Mouse (Mus musculus): ENCODE measurements around the gene Olfr1313. TPM values are rescaled to one million over a fixed set of nuclear protein-coding genes. Genes with fewer than 3 reads are reported as not detected.
"Not testable (repeated sequence)": the region's sequence is repeated elsewhere in the genome, so short reads cannot be mapped to it uniquely, and the experiment has no call there.

Gene Olfr1313
- not detected in 2 replicates for polyA plus RNA-seq (2015; fragmentation: Nextera tagmentation; extraction: Ambion mirVana)

DNA sequence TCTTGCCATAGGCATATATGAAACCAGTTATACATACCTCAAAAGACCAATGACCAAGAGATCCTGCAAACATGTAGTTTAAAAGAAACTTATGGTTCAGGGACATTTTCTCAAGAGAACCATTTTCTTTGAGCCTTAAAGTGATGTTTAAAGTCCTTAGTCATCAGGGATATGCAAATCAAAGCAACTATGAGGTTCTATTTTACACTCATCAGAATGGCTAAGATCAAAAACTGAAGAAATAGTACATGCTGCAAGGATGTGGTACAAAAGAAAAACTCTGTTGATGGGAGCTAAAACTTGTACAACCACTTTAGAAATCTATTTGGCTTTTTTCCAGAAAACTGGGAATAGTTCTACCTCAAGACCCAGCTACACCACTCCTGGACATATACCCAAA lies at the start of gene Olfr1313:
Gene Olfr1313, minus strand, starts transcription at position 101 of the 400 bp plus-strand sequence.
- Histone ChIP-seq H3K4me2 (replicated peaks; ENCODE audit: low read depth) (no peak within 1 kb of the TSS), H3K27ac (ENCODE audit: low read depth, low read length) (no peak within 1 kb of the TSS), H3K36me3 (ENCODE audit: control insufficient read depth, insufficient read depth) (no peaks in the 10 kb centered on the region), H3K27me3 (replicated peaks; ENCODE audit: control insufficient read depth, insufficient read depth, low read length) (no peaks in the 10 kb centered on the region), H3K9me3 (ENCODE audit: control insufficient read depth) (no peaks in the 10 kb centered on the region), H3K9ac (ENCODE audit: low read depth, low read length) (no peak within 1 kb of the TSS), H3K4me1 (replicated peaks; ENCODE audit: control insufficient read depth, insufficient read depth, low read length) (no peaks in the 10 kb centered on the region), H3K4me3 (ENCODE audit: low read depth, low read length) (no peak within 1 kb of the TSS)
- TF ChIP-seq CTCF (IDR thresholded peaks at IDR 0.05; ENCODE audit: low read depth) = no peak
- ATAC-seq = no peak

DNA sequence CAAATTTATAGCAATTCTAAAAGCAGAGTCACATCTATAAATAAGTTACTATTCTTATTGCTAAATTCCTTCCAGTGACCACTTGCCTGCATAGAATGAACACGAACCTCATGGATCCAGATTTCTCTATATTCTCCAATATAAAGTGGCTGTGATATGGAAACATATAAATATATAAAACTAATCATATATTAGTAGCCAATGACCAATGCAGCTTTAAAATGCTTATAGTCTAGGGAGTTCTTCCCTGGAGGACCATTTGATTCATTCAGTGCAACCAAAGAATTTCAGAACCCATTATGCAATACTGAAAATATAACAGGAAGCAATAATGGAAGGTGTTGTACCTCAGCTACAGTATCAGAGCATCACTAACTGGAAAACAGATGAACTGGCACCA lies 37.7 kb upstream of the Olfr1313 start, which contains the start of gene Olfr1315-ps1:
Gene Olfr1315-ps1, minus strand, starts transcription at position 101 of the 400 bp plus-strand sequence.
- no peaks in the 10 kb centered on the region for H3K4me1 ChIP-seq (replicated peaks; ENCODE audit: control insufficient read depth, insufficient read depth, low read length)
- H3K27ac ChIP-seq (ENCODE audit: low read depth, low read length) = no peak within 1 kb of the TSS
- no peak within 1 kb of the TSS for H3K9ac ChIP-seq (ENCODE audit: low read depth, low read length)
- no peak within 1 kb of the TSS for H3K4me3 ChIP-seq (ENCODE audit: low read depth, low read length)
- H3K27me3 ChIP-seq (replicated peaks; ENCODE audit: control insufficient read depth, insufficient read depth, low read length) = no peaks in the 10 kb centered on the region
- no peaks in the 10 kb centered on the region for H3K36me3 ChIP-seq (ENCODE audit: control insufficient read depth, insufficient read depth)
- TF ChIP-seq CTCF (IDR thresholded peaks at IDR 0.05; ENCODE audit: low read depth) = no peak
- H3K9me3 ChIP-seq (ENCODE audit: control insufficient read depth) = no peaks in the 10 kb centered on the region
- no peak for ATAC-seq
- whole genome bisulfite sequencing = 69% methylated on average over 1 of the region's 1 CpGs
- H3K4me2 ChIP-seq (replicated peaks; ENCODE audit: low read depth) = no peak within 1 kb of the TSS

GRCm38 (mm10) chr2:112096681-112097080 lies 19.0 kb upstream of the Olfr1313 start, which contains the start of gene Olfr1314:
Gene Olfr1314, minus strand, starts transcription at chr2:112096781.
- H3K27ac ChIP-seq (ENCODE audit: low read depth, low read length) = no peak within 1 kb of the TSS
- no peaks in the 10 kb centered on the region for H3K36me3 ChIP-seq (ENCODE audit: control insufficient read depth, insufficient read depth)
- no peak within 1 kb of the TSS for H3K4me3 ChIP-seq (ENCODE audit: low read depth, low read length)
- no peak for ATAC-seq
- TF ChIP-seq CTCF (IDR thresholded peaks at IDR 0.05; ENCODE audit: low read depth) = no peak
- H3K9ac ChIP-seq (ENCODE audit: low read depth, low read length) = no peak within 1 kb of the TSS
- no peak within 1 kb of the TSS for H3K4me2 ChIP-seq (replicated peaks; ENCODE audit: low read depth)
- H3K9me3 ChIP-seq (ENCODE audit: control insufficient read depth) = no peaks in the 10 kb centered on the region
- H3K27me3 ChIP-seq (replicated peaks; ENCODE audit: control insufficient read depth, insufficient read depth, low read length) = no peaks in the 10 kb centered on the region
- no peaks in the 10 kb centered on the region for H3K4me1 ChIP-seq (replicated peaks; ENCODE audit: control insufficient read depth, insufficient read depth, low read length)

DNA sequence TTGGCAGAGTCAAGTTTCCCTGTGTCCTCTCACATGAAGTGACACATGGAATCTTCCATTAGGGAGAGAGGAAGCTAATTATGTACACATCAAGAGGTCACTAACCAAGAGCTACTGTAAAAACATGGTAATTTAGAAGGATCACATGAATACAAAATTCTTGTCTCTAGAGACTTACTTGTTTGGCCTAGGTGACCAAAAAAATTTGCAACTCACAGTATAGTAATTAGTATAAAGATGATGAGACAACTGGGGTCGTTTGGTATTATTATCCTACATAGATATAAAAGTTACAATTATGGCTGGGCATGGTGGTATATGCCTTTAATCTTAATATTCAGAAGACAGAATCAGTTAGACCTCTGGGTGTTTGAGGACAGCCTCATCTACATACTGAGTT lies 27.5 kb downstream of the Olfr1313 start, which contains the start of gene Olfr1312:
Gene Olfr1312, minus strand, starts transcription at position 101 of the 400 bp plus-strand sequence.
- H3K4me1 ChIP-seq (replicated peaks; ENCODE audit: control insufficient read depth, insufficient read depth, low read length) = no peaks in the 10 kb centered on the region
- ATAC-seq = no peak
- H3K27ac ChIP-seq (ENCODE audit: low read depth, low read length) = no peak within 1 kb of the TSS
- H3K9me3 ChIP-seq (ENCODE audit: control insufficient read depth) = no peaks in the 10 kb centered on the region
- no peak within 1 kb of the TSS for H3K4me2 ChIP-seq (replicated peaks; ENCODE audit: low read depth)
- no peaks in the 10 kb centered on the region for H3K36me3 ChIP-seq (ENCODE audit: control insufficient read depth, insufficient read depth)
- H3K4me3 ChIP-seq (ENCODE audit: low read depth, low read length) = no peak within 1 kb of the TSS
- no peak within 1 kb of the TSS for H3K9ac ChIP-seq (ENCODE audit: low read depth, low read length)
- WGBS = 33% methylated on average over 1 of the region's 1 CpGs
- no peaks in the 10 kb centered on the region for H3K27me3 ChIP-seq (replicated peaks; ENCODE audit: control insufficient read depth, insufficient read depth, low read length)
- TF ChIP-seq CTCF (IDR thresholded peaks at IDR 0.05; ENCODE audit: low read depth) = no peak

DNA sequence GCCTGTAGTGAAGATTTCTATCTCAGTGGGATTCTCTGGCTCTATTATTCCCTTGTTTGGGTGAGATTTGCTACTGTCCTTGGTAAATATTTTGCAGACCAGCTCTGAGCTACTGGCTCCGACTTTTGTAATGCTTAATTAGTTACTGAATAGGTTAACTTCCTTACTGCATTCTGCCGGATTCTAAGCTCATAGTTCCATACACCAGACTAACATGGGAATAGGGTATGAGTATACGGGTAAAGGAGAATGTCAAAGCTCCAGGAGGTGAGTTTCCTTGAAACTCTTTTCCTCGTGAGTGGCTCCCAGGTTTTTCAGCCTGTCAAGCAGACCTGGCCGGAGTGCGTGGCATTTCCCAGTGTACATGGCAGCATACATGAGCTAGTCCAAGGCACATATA lies 50.7 kb downstream of the Olfr1313 start:
- WGBS = 41% methylated on average over 6 of the region's 6 CpGs
- not testable (repeated sequence) for H3K4me3 ChIP-seq (ENCODE audit: low read depth, low read length); H3K9me3 ChIP-seq (ENCODE audit: control insufficient read depth); H3K27me3 ChIP-seq (replicated peaks; ENCODE audit: control insufficient read depth, insufficient read depth, low read length); H3K4me1 ChIP-seq (replicated peaks; ENCODE audit: control insufficient read depth, insufficient read depth, low read length); H3K27ac ChIP-seq (ENCODE audit: low read depth, low read length); H3K4me2 ChIP-seq (replicated peaks; ENCODE audit: low read depth); H3K9ac ChIP-seq (ENCODE audit: low read depth, low read length); H3K36me3 ChIP-seq (ENCODE audit: control insufficient read depth, insufficient read depth); ATAC-seq

DNA sequence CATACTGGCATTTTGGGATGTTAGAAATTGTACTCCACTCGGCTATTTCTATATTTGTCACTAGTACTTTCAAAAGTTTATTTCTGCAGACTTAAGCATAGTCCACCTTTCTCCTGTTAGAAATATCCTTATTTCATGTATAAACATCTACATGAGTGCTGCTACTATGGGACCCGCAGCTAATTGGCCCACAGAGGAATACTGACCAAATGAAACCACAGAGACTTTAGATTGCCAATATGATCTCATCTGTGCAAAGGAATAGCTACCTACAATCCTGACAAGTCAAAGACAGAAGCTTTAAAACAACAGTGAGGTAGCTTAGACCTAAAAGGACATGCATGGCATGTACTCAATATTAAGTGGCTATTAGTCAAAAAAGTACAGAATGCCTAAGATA lies 53.3 kb downstream of the Olfr1313 start, which contains the start of gene Olfr1311:
Gene Olfr1311, minus strand, starts transcription at position 101 of the 400 bp plus-strand sequence.
- Histone ChIP-seq H3K36me3 (ENCODE audit: control insufficient read depth, insufficient read depth) (no peaks in the 10 kb centered on the region), H3K27ac (ENCODE audit: low read depth, low read length) (no peak within 1 kb of the TSS), H3K27me3 (replicated peaks; ENCODE audit: control insufficient read depth, insufficient read depth, low read length) (no peaks in the 10 kb centered on the region), H3K9ac (ENCODE audit: low read depth, low read length) (no peak within 1 kb of the TSS), H3K4me3 (ENCODE audit: low read depth, low read length) (no peak within 1 kb of the TSS), H3K4me2 (replicated peaks; ENCODE audit: low read depth) (no peak within 1 kb of the TSS), H3K9me3 (ENCODE audit: control insufficient read depth) (no peaks in the 10 kb centered on the region), H3K4me1 (replicated peaks; ENCODE audit: control insufficient read depth, insufficient read depth, low read length) (no peaks in the 10 kb centered on the region)
- WGBS = 89% methylated on average over 2 of the region's 2 CpGs
- no peak for TF ChIP-seq CTCF (IDR thresholded peaks at IDR 0.05; ENCODE audit: low read depth)
- no peak for ATAC-seq

Other genes with a start within 250 kb of the Olfr1313 start
- gene Olfr1305, start 200.7 kb downstream of the Olfr1313 start, polyA plus RNA-seq (2015; fragmentation: Nextera tagmentation; extraction: Ambion mirVana) = not detected in 2 replicates
- gene Olfr1306, start 161.6 kb downstream of the Olfr1313 start, polyA plus RNA-seq (2015; fragmentation: Nextera tagmentation; extraction: Ambion mirVana) = not detected in 2 replicates
- not detected in 2 replicates for gene Olfr1307, start 128.4 kb downstream of the Olfr1313 start, polyA plus RNA-seq (2015; fragmentation: Nextera tagmentation; extraction: Ambion mirVana)
- gene Olfr1308, start 112.9 kb downstream of the Olfr1313 start, polyA plus RNA-seq (2015; fragmentation: Nextera tagmentation; extraction: Ambion mirVana) = not detected in 2 replicates
- gene Olfr1309, start 87.6 kb downstream of the Olfr1313 start, polyA plus RNA-seq (2015; fragmentation: Nextera tagmentation; extraction: Ambion mirVana) = not detected in 2 replicates
- gene Olfr1310, start 65.1 kb downstream of the Olfr1313 start, polyA plus RNA-seq (2015; fragmentation: Nextera tagmentation; extraction: Ambion mirVana) = not detected in 2 replicates
- not detected in 2 replicates for gene Olfr1311, start 53.4 kb downstream of the Olfr1313 start, polyA plus RNA-seq (2015; fragmentation: Nextera tagmentation; extraction: Ambion mirVana)
- not detected in 2 replicates for gene Olfr1312, start 27.6 kb downstream of the Olfr1313 start, polyA plus RNA-seq (2015; fragmentation: Nextera tagmentation; extraction: Ambion mirVana)
- not detected in 2 replicates for gene Olfr1314, start 18.9 kb upstream of the Olfr1313 start, polyA plus RNA-seq (2015; fragmentation: Nextera tagmentation; extraction: Ambion mirVana)
- not detected in 2 replicates for gene Olfr1315-ps1, start 37.6 kb upstream of the Olfr1313 start, polyA plus RNA-seq (2015; fragmentation: Nextera tagmentation; extraction: Ambion mirVana)
- not detected in 2 replicates for gene Olfr1316, start 57.1 kb upstream of the Olfr1313 start, polyA plus RNA-seq (2015; fragmentation: Nextera tagmentation; extraction: Ambion mirVana)
- not detected in 2 replicates for gene Olfr1317, start 62.5 kb upstream of the Olfr1313 start, polyA plus RNA-seq (2015; fragmentation: Nextera tagmentation; extraction: Ambion mirVana)
- gene Olfr1318, start 76.4 kb upstream of the Olfr1313 start, polyA plus RNA-seq (2015; fragmentation: Nextera tagmentation; extraction: Ambion mirVana) = not detected in 2 replicates
- gene Lpcat4, start 161.6 kb upstream of the Olfr1313 start, polyA plus RNA-seq (2015; fragmentation: Nextera tagmentation; extraction: Ambion mirVana) = 8.4 TPM in 2 replicates
- gene Nutm1, start 181.4 kb upstream of the Olfr1313 start, polyA plus RNA-seq (2015; fragmentation: Nextera tagmentation; extraction: Ambion mirVana) = 0.03 TPM in 1 of 2 replicates, not detected in the other
- gene Nop10, start 184.1 kb upstream of the Olfr1313 start, polyA plus RNA-seq (2015; fragmentation: Nextera tagmentation; extraction: Ambion mirVana) = 114 and 120 TPM in 2 replicates
- 6.9 and 8.0 TPM in 2 replicates for gene Slc12a6, start 188.0 kb upstream of the Olfr1313 start, polyA plus RNA-seq (2015; fragmentation: Nextera tagmentation; extraction: Ambion mirVana)
- not detected in 2 replicates for gene Gm21985, start 188.5 kb upstream of the Olfr1313 start, polyA plus RNA-seq (2015; fragmentation: Nextera tagmentation; extraction: Ambion mirVana)